Mouse (Mus musculus): Measurements from ENCODE around the gene Syde2. TPM values are rescaled to one million over a fixed set of nuclear protein-coding genes. Genes with fewer than 3 reads are reported as not detected.

Gene Syde2
- polyA plus RNA-seq, 2 experiments: 0.69 to 0.79 TPM

DNA sequence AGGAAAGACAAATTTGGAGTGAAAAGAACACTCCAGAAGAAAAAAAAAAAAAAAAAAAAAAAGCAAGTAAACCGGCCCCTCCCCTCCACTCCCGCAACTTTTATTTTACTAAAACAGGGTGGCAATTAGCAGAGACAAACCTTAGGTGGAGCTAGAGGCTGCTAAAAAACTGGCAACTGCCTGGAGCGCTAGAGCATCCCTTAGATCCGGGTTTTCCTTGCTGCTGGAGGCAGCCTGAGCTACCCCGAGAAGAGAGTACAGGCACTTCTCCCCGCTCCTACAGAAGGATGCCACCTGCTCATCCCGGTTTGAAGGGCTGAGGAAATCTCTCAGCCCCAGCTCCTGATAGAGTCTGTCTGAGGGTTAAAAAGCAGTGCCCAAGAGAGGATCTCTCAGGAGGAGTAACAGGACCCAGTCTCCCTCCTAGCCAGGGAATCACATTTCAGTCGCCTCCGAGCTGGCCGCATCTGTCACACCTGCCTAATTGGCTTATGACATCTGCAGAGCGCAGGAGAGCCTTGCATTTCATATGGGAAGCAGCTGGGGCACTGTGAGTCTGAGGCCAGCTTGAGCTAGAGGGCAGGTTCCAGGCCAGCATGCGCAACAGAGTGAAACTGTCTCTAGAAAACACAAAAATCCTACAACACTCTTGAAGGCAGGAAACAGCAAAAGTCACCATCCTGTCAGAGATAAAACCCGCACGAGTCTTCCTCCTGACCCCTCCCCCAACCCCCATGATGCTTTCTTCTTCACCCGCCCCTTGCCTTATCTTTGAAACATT is 37.4 kb upstream of the Syde2 start:
- peak overlapping the region; percentile 35 to 55 for H3K4me3 ChIP-seq (ENCODE audit: insufficient read depth in 1 of 2, low read depth in 2 of 2, low read length in 2 of 2)
- TF ChIP-seq CTCF (IDR thresholded peaks at IDR 0.05; ENCODE audit: low read depth) (peak; percentile 53), EP300 (IDR thresholded peaks at IDR 0.05; ENCODE audit: low read depth) (no peak)
- no peaks in the 10 kb centered on the region for H3K9me3 ChIP-seq (ENCODE audit: control insufficient read depth, low read length)
- H3K9ac ChIP-seq (replicated peaks): no peak overlapping the region
- ATAC-seq (ENCODE audit: insufficient read depth): peak; percentile 62
- peaks cover 4 to 30% of the 10 kb centered on the region in 2 experiments; a peak in 3 of 4 replicates for H3K4me1 ChIP-seq (replicated peaks; ENCODE audit: control insufficient read depth in 2 of 2, insufficient read depth in 2 of 2, low read length in 1 of 2)
- H3K27me3 ChIP-seq (ENCODE audit: control insufficient read depth, insufficient read depth, low read length): no peaks in the 10 kb centered on the region
- no peak overlapping the region for H3K27ac ChIP-seq
- DNase-seq (ENCODE audit: low read depth in 3 of 3, low spot score in 3 of 3): peak in 1 of 3 experiments; percentile 42
- 3% methylated on average over 15 of the region's 15 CpGs for WGBS (ENCODE audit: insufficient replicate concordance)
- peak overlapping the region; percentile 59 for H3K4me2 ChIP-seq (ENCODE audit: low read depth)
- H3K36me3 ChIP-seq (replicated peaks; ENCODE audit: control insufficient read depth, insufficient read depth, low read depth): no peaks in the 10 kb centered on the region; the same call in 1 of the 2 replicates

GRCm38 (mm10) chr3:145950815-145951130 is 36.9 kb upstream of the Syde2 start:
- Histone ChIP-seq H3K4me3 (ENCODE audit: insufficient read depth in 1 of 2, low read depth in 2 of 2, low read length in 2 of 2) (peak overlapping the region; percentile 35 to 55; a peak in 2 of 4 replicates), H3K9ac (replicated peaks) (no peak overlapping the region), H3K9me3 (ENCODE audit: control insufficient read depth, low read length) (no peaks in the 10 kb centered on the region), H3K36me3 (replicated peaks; ENCODE audit: control insufficient read depth, insufficient read depth, low read depth) (no peaks in the 10 kb centered on the region), H3K27me3 (ENCODE audit: control insufficient read depth, insufficient read depth, low read length) (no peaks in the 10 kb centered on the region), H3K27ac (no peak overlapping the region), H3K4me2 (ENCODE audit: low read depth) (peak overlapping the region; percentile 59), H3K4me1 (replicated peaks; ENCODE audit: control insufficient read depth in 2 of 2, insufficient read depth in 2 of 2, low read length in 1 of 2) (peaks cover 4 to 30% of the 10 kb centered on the region in 2 experiments; a peak in 3 of 4 replicates)
- 14% methylated on average over 5 of the region's 5 CpGs for WGBS (ENCODE audit: insufficient replicate concordance)
- DNase-seq (ENCODE audit: low read depth in 3 of 3, low spot score in 3 of 3) (no peak), ATAC-seq (ENCODE audit: insufficient read depth) (no peak)
- TF ChIP-seq EP300 (IDR thresholded peaks at IDR 0.05; ENCODE audit: low read depth) (no peak), CTCF (IDR thresholded peaks at IDR 0.05; ENCODE audit: low read depth) (no peak)

DNA sequence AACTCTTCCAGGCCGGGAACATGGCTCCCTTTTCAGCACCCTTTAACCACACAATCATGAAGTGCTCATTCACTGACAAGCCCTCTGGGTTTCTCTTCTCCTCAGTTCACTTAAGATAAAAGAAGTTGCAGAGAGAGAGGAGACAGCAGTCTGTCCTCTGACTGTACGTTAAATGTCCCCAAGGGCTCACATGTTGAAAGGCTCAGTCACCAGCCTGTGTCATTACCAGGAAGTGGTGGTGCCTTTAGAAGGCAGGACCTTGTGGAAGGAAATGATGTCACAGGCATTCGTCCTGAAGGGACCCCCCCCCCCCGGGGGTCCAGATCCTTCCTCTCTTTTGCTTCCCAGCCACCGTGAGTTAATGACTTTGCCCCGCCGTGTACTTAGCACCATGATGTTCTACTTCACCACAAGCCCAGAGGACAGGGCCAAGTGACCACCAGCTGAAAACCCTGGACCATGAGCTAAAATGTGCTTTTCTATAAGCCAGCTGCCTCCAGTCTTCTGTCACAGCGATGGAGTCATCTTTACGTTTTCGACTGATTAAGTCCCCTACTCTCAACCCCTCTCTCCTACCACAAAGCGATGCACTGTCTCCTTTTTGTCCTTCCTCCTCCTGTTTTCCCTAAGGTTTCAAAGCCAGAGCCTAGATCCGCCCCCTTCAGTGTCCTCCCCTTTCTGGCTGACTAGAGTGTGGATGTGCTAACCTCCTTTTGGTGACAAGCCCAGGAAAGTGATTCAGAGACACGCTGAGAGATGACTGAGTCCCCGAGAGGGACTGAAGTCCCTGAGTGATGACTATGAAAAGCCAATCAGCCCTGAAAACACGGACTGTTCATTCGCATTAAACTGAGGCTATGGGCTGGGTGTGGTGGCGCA is 36.1 kb upstream of the Syde2 start:
- H3K9me3 ChIP-seq (ENCODE audit: control insufficient read depth, low read length): no peaks in the 10 kb centered on the region
- ATAC-seq (ENCODE audit: insufficient read depth) (no peak), DNase-seq (ENCODE audit: low read depth in 3 of 3, low spot score in 3 of 3) (no peak)
- H3K27me3 ChIP-seq (ENCODE audit: control insufficient read depth, insufficient read depth, low read length): no peaks in the 10 kb centered on the region
- peaks cover 4 to 30% of the 10 kb centered on the region in 2 experiments; a peak in 3 of 4 replicates for H3K4me1 ChIP-seq (replicated peaks; ENCODE audit: control insufficient read depth in 2 of 2, insufficient read depth in 2 of 2, low read length in 1 of 2)
- H3K9ac ChIP-seq (replicated peaks): no peak overlapping the region
- TF ChIP-seq EP300 (IDR thresholded peaks at IDR 0.05; ENCODE audit: low read depth): no peak
- no peak for TF ChIP-seq CTCF (IDR thresholded peaks at IDR 0.05; ENCODE audit: low read depth)
- 46% methylated on average over 17 of the region's 17 CpGs for WGBS (ENCODE audit: insufficient replicate concordance)
- no peak overlapping the region for H3K4me3 ChIP-seq (ENCODE audit: insufficient read depth in 1 of 2, low read depth in 2 of 2, low read length in 2 of 2)
- no peak overlapping the region for H3K4me2 ChIP-seq (ENCODE audit: low read depth)
- H3K36me3 ChIP-seq (replicated peaks; ENCODE audit: control insufficient read depth, insufficient read depth, low read depth): no peaks in the 10 kb centered on the region
- no peak overlapping the region for H3K27ac ChIP-seq

GRCm38 (mm10) chr3:145952945-145953344 is 34.7 kb upstream of the Syde2 start:
- TF ChIP-seq EP300 (IDR thresholded peaks at IDR 0.05; ENCODE audit: low read depth) (peak; percentile 28; the same call in 1 of the 2 replicates), CTCF (IDR thresholded peaks at IDR 0.05; ENCODE audit: low read depth) (no peak)
- H3K27me3 ChIP-seq (ENCODE audit: control insufficient read depth, insufficient read depth, low read length): no peaks in the 10 kb centered on the region
- no peak overlapping the region for H3K27ac ChIP-seq
- H3K4me3 ChIP-seq (ENCODE audit: insufficient read depth in 1 of 2, low read depth in 2 of 2, low read length in 2 of 2): no peak overlapping the region
- ATAC-seq (ENCODE audit: insufficient read depth): peak; percentile 22; the same call in 1 of the 2 replicates
- no peak overlapping the region for H3K9ac ChIP-seq (replicated peaks)
- no peak for DNase-seq (ENCODE audit: low read depth in 3 of 3, low spot score in 3 of 3)
- H3K4me1 ChIP-seq (replicated peaks; ENCODE audit: control insufficient read depth in 2 of 2, insufficient read depth in 2 of 2, low read length in 1 of 2): peaks cover 4 to 30% of the 10 kb centered on the region in 2 experiments; a peak in 3 of 4 replicates
- no peaks in the 10 kb centered on the region for H3K36me3 ChIP-seq (replicated peaks; ENCODE audit: control insufficient read depth, insufficient read depth, low read depth)
- no peak overlapping the region for H3K4me2 ChIP-seq (ENCODE audit: low read depth)
- 7% methylated on average over 7 of the region's 7 CpGs for whole genome bisulfite sequencing (ENCODE audit: insufficient replicate concordance)
- no peaks in the 10 kb centered on the region for H3K9me3 ChIP-seq (ENCODE audit: control insufficient read depth, low read length)

DNA sequence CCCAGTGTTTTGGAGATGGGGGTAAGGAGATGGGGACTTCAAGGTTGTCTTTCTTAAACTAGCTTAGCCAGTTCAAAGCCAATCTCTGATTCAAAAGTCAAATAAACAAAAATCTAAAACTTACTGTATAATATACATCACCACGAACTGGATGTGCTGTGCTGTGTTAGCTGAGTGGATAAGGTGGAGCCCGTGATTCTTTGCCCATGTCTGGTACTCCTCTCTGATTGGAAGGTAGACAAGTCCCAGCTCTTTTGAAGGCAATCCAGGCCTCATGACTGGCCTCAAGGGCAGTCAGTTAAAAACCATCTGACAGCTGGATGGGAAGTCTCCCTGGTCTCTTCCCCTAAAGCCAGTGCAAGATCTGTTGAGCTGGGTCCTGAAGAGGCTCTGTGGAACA is 34.3 kb upstream of the Syde2 start:
- ATAC-seq (ENCODE audit: insufficient read depth): no peak

More for the DNA sequence above, 34.3 kb upstream of the Syde2 start:
- DNase-seq (ENCODE audit: low read depth in 3 of 3, low spot score in 3 of 3): no peak
- TF ChIP-seq CTCF (IDR thresholded peaks at IDR 0.05; ENCODE audit: low read depth) (no peak), EP300 (IDR thresholded peaks at IDR 0.05; ENCODE audit: low read depth) (no peak)
- no peaks in the 10 kb centered on the region for H3K27me3 ChIP-seq (ENCODE audit: control insufficient read depth, insufficient read depth, low read length)
- no peak overlapping the region for H3K4me2 ChIP-seq (ENCODE audit: low read depth)
- H3K36me3 ChIP-seq (replicated peaks; ENCODE audit: control insufficient read depth, insufficient read depth, low read depth): no peaks in the 10 kb centered on the region
- H3K27ac ChIP-seq: no peak overlapping the region
- no peak overlapping the region for H3K9ac ChIP-seq (replicated peaks)
- no peaks in the 10 kb centered on the region for H3K9me3 ChIP-seq (ENCODE audit: control insufficient read depth, low read length)
- peaks cover 4 to 30% of the 10 kb centered on the region in 2 experiments; a peak in 3 of 4 replicates for H3K4me1 ChIP-seq (replicated peaks; ENCODE audit: control insufficient read depth in 2 of 2, insufficient read depth in 2 of 2, low read length in 1 of 2)
- no peak overlapping the region for H3K4me3 ChIP-seq (ENCODE audit: insufficient read depth in 1 of 2, low read depth in 2 of 2, low read length in 2 of 2)
- WGBS (ENCODE audit: insufficient replicate concordance): 55% methylated on average over 2 of the region's 2 CpGs
